Mouse (Mus musculus) kidney, postnatal 0 days (tissue): ENCODE measurements at regions not wholly inside any gene's neighbourhood (a gene's known extent, or its start where the extent isn't known, plus 50 kb on each side); places are given as distances from the start of the nearest gene placed in this dataset.

Experiments
- ATAC-seq: fragments of 200-750 bp; cut with Nextera tagmentation; replicated peaks from 2 replicates; pipeline ENCODE4 v1.8.0; 2017; ENCODE audit warnings: low read depth, moderate number of reproducible peaks, moderate TSS enrichment, moderate library complexity; ENCODE audit not compliant: low FRiP score
- DNase-seq: peaks from one replicate; pipeline ENCODE4 v3.0.0-alpha.2; 2016; ENCODE audit warnings: low spot score
- H3K27ac ChIP-seq: fragments of 300-500 bp; sonication (generic); 2 replicates; pipeline ENCODE4 v1.5.1; 2014; ENCODE audit warnings: mild to moderate bottlenecking
- H3K27me3 ChIP-seq: fragments of 300-500 bp; sonication (generic); 2 replicates; pipeline ENCODE4 v1.6.1; 2014; ENCODE audit warnings: low read length, mixed read lengths; ENCODE audit not compliant: insufficient read depth
- H3K36me3 ChIP-seq: fragments of 300-500 bp; sonication (generic); 2 replicates; pipeline ENCODE4 v1.6.1; 2014; ENCODE audit warnings: low read length, mixed read lengths; ENCODE audit not compliant: insufficient read depth
- H3K4me1 ChIP-seq: fragments of 300-500 bp; sonication (generic); replicated peaks from 2 replicates; pipeline ENCODE4 v1.6.1; 2014; ENCODE audit warnings: antibody characterized with exemption, low read length, mixed read lengths; ENCODE audit not compliant: insufficient read depth
- H3K4me2 ChIP-seq: fragments of 300-500 bp; sonication (generic); 2 replicates; pipeline ENCODE4 v1.6.1; 2014; ENCODE audit warnings: mild to moderate bottlenecking, low read length, moderate library complexity, mixed read lengths
- H3K4me3 ChIP-seq: fragments of 300-500 bp; sonication (generic); replicated peaks from 2 replicates; pipeline ENCODE4 v1.5.1; 2014; ENCODE audit warnings: low read depth, low read length
- H3K9ac ChIP-seq: fragments of 300-500 bp; sonication (generic); 2 replicates; pipeline ENCODE4 v1.6.1; 2014; ENCODE audit warnings: low read depth, low read length
- H3K9me3 ChIP-seq: fragments of 300-500 bp; sonication (generic); replicated peaks from 2 replicates; pipeline ENCODE4 v1.6.1; 2016; ENCODE audit warnings: low read length, inconsistent platforms, mixed read lengths
- CTCF ChIP-seq: IDR thresholded peaks from 2 replicates; pipeline ENCODE4 v1.5.1; 2016; ENCODE audit warnings: antibody characterized with exemption, low read depth, mild to moderate bottlenecking, moderate library complexity
- WGBS: fragments of 180-500 bp; shearing (Covaris S2); extraction: QIAGEN DNeasy Blood & Tissue Kit; methylation state at CpG from one replicate; pipeline ENCODE4 v1.1.7; 2014; 5-methylcytosine and 5-hydroxymethylcytosine counted together

DNA sequence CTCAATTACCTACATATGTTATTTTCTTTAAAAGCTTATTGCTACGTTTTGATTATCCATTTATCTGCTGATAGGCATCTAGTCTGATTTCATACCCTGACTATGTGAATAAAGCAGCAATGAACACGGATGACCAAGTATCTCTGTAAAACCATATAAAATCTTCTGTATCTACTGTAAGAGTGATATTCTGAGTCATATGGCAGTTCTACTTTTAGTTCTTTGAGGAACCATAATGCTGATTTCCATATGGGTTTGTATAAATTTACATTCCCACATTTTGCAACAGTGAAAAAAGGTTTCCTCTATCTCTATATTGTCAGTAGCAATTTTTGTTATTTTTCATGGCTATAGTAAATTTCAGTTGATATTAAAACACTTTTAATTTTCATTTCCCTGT, 280.6 kb downstream of the Fsip2 start:
- Histone ChIP-seq H3K4me1 (no peaks in the 10 kb centered on the region), H3K4me2 (no peak overlapping the region), H3K27ac (no peak overlapping the region), H3K36me3 (no peaks in the 10 kb centered on the region), H3K27me3 (no peaks in the 10 kb centered on the region), H3K4me3 (no peak overlapping the region), H3K9ac (no peak overlapping the region), H3K9me3 (no peaks in the 10 kb centered on the region)
- DNase-seq (no peak), ATAC-seq (no peak)
- no peak for TF ChIP-seq CTCF
- 83% methylated on average over 2 of the region's 2 CpGs for WGBS

DNA sequence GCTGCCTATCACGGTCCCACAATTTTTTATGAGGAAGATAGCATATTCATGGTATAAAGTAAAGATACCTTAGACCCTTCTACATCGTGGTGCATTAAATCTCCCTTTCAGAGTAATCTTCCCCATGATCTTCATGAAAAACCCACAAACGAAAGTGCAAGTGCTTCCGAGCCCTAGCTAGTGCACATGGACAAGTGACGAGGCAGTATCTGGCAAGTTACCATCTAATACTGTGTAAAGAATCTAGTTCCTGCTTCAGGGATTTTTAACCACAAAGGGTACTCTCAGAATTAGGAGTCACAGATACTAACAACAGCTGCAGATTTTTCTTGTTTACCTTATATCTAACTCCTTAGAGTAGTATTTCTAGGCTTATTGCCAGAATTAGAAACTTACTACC, 282.8 kb downstream of the Fsip2 start:
- Histone ChIP-seq H3K27me3 (no peaks in the 10 kb centered on the region), H3K27ac (no peak overlapping the region), H3K36me3 (no peaks in the 10 kb centered on the region), H3K9me3 (no peaks in the 10 kb centered on the region), H3K4me3 (no peak overlapping the region), H3K4me1 (no peaks in the 10 kb centered on the region), H3K4me2 (no peak overlapping the region), H3K9ac (no peak overlapping the region)
- ATAC-seq: no peak
- TF ChIP-seq CTCF: no peak
- 83% methylated on average over 5 of the region's 5 CpGs for WGBS
- peak; percentile 1 for DNase-seq

DNA sequence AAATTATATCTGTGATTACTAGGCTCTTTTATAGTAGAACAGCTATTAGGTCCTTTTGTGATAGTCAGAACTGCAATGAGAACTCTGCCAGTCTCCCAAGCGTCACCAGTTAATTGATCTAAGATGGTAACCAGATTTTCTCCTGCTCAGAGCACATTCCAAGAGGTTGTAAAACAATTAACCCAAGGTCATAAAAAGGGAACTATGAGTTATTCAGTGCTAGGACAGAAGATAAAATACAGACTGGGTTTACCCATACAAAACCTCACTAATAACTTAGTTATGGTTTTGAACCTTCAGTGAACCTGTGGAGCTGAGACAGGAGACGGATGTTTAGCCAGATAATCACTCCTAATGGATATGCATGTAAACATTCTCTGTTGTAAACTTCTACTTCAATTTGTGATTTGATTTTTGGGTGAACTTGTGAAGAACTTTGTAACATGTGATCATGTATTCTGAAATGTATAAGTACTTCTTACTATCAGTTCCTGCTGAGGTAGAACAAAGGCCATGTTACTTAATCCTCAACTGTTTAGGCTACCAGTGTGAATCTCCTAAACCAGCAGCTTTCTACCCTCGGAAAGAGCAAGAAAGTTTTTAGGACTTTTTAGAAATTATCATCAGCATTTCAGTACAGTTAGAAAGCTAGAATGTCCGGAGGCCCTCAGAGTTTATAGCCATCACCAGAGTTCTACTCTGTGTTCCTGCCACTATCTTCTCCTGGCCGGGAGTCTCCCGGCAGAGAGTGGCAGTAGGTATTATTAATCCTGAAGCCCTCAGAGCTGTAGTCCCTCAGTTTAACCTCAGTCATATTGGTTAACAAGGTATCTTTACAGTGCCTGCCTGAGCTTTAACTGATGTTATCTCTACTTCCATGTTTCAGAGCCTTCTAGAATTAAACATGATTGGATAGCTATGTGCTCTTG, 308.0 kb downstream of the Fsip2 start:
- Histone ChIP-seq H3K4me3 (no peak overlapping the region), H3K4me2 (no peak overlapping the region), H3K27me3 (no peaks in the 10 kb centered on the region), H3K27ac (no peak overlapping the region), H3K36me3 (no peaks in the 10 kb centered on the region), H3K4me1 (no peaks in the 10 kb centered on the region), H3K9ac (no peak overlapping the region), H3K9me3 (no peaks in the 10 kb centered on the region)
- no peak for TF ChIP-seq CTCF
- WGBS: 53% methylated on average over 6 of the region's 6 CpGs
- DNase-seq (no peak), ATAC-seq (no peak)

DNA sequence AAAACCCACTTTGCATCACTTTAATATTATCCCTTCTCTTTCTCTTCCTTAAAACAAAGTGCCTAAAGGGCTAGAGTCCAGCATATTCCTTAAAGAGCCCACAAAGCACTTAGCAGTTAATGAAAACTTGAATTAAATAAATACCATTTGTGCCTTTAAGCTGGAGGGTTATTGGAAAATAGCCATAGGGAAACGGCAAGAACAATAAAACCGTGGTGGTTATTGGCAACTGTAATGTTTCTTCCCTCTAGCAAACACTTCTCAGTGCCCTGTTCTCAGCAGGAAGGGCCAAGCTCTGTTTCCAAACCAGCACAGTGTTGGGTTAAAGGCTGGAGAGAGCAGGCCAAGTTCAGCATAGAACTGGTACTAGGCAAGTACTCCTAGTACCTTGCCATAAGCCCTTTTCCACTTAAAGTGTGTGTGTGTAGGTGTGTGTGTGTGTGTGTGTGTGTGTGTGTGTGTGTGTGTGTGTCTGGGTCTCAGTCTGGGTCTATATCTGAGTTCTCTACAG, 313.4 kb downstream of the Fsip2 start:
- no peaks in the 10 kb centered on the region for H3K4me1 ChIP-seq
- WGBS: 73% methylated on average over 2 of the region's 2 CpGs
- H3K9me3 ChIP-seq: no peaks in the 10 kb centered on the region
- TF ChIP-seq CTCF: no peak
- DNase-seq (no peak), ATAC-seq (no peak)
- no peak overlapping the region for H3K4me3 ChIP-seq
- no peak overlapping the region for H3K9ac ChIP-seq
- no peaks in the 10 kb centered on the region for H3K36me3 ChIP-seq
- no peaks in the 10 kb centered on the region for H3K27me3 ChIP-seq
- H3K27ac ChIP-seq: no peak overlapping the region
- H3K4me2 ChIP-seq: no peak overlapping the region

DNA sequence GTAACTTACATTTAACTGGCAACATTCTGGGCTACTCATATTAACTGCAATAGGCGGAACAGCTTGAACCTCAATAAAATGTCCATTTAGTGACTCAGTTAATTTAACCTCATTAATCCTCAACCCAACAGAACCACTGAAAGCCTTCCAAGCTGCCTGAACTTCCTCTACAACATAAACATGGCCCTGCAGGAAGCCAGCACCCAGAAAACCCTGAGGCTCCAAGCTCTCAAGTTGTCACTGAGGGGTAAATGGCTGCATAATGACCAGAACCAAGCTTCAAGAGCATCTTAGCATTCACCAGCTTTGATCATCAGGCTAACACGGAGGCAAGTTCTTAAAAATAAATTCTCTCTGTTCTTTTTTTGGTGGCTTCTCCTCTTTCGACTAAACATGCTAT, 315.2 kb downstream of the Fsip2 start:
- H3K9me3 ChIP-seq: no peaks in the 10 kb centered on the region
- TF ChIP-seq CTCF: no peak
- H3K4me2 ChIP-seq: no peak overlapping the region
- no peak overlapping the region for H3K4me3 ChIP-seq
- H3K9ac ChIP-seq: no peak overlapping the region
- no peaks in the 10 kb centered on the region for H3K36me3 ChIP-seq
- 67% methylated on average over 3 of the region's 3 CpGs for WGBS
- H3K27me3 ChIP-seq: no peaks in the 10 kb centered on the region
- DNase-seq: no peak
- H3K27ac ChIP-seq: no peak overlapping the region
- no peaks in the 10 kb centered on the region for H3K4me1 ChIP-seq
- no peak for ATAC-seq

DNA sequence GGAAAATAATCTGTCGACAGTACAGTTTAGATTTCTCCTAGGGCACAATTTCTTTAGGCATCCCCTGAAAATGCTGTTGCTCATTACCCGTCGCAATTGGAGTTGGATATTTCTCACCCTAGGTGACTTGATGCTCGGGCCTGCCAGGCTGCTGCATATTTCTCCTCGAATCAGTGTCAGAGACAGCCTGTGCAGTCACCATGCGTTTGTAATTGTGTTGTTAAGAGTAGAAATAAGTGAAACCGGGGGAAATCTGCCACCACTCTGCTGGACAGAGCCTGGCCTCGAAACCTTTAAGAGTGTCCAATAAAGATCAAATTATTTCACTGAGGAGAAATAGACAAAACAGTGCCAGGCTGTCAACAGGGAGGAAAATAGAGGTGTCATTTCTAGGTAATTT, 340.7 kb upstream of the Zc3h15 start:
- Histone ChIP-seq H3K36me3 (no peaks in the 10 kb centered on the region), H3K27me3 (no peaks in the 10 kb centered on the region), H3K9ac (no peak overlapping the region), H3K9me3 (no peaks in the 10 kb centered on the region), H3K4me1 (no peaks in the 10 kb centered on the region), H3K4me2 (no peak overlapping the region), H3K27ac (no peak overlapping the region), H3K4me3 (no peak overlapping the region)
- TF ChIP-seq CTCF: no peak
- WGBS: 62% methylated on average over 8 of the region's 8 CpGs
- ATAC-seq (no peak), DNase-seq (no peak)
